Mouse (Mus musculus): ENCODE results near the gene Runx1. TPM values are rescaled to one million over a fixed set of nuclear protein-coding genes. Genes with fewer than 3 reads are reported as not detected.

Runx1 gene
- polyA plus RNA-seq, 1 experiment = 0.83 TPM

DNA sequence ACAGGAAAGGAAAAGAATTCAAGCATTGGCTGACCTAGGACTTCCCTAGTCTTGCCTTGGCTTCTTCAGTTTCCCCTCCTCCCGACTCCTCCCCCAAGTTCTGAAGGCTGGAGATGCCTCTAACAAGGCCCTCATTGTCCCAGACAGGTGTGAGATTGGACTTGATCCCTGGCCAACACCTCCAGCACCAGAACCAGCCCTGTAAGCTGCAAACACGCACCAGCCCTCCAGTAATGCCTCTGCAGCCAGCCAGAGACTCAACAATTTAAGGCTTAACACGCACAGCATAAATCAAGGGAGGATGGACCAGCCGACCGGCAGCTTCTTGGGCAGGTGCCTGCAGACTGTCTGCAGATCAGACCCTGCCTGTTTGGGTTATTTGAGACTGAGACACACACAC is 195.0 kb downstream of the Runx1 start:
- Histone ChIP-seq H3K4me3 (ENCODE audit: insufficient read depth, low read depth, low read length) (no peak overlapping the region), H3K27ac (replicated peaks; ENCODE audit: low read depth, low read length) (no peak overlapping the region), H3K4me1 (ENCODE audit: control insufficient read depth, insufficient read depth, insufficient read length, low read length) (no peaks in the 10 kb centered on the region; the same call in 1 of the 2 replicates)

DNA sequence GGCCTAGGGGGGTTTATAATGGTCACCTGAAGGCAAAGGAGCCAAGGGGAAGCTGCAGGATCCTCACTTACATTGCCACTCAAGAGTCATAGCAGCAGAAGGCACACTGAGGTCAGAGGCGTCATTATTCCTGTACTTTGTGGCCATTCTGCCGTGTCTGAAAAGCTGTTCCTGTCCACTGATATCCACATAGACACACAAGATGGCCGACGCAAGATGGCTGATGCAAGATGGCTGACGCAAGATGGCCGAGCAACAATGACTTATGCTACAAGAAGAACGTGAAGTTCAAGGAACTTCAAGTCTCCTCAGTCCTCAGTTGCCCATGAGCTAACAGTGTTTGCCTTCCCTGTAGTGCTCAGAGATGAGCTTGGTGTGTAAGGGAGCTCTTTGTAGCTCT is 196.1 kb downstream of the Runx1 start:
- Histone ChIP-seq H3K4me3 (ENCODE audit: insufficient read depth, low read depth, low read length) (no peak overlapping the region), H3K4me1 (ENCODE audit: control insufficient read depth, insufficient read depth, insufficient read length, low read length) (no peaks in the 10 kb centered on the region; the same call in 1 of the 2 replicates), H3K27ac (replicated peaks; ENCODE audit: low read depth, low read length) (no peak overlapping the region)

DNA sequence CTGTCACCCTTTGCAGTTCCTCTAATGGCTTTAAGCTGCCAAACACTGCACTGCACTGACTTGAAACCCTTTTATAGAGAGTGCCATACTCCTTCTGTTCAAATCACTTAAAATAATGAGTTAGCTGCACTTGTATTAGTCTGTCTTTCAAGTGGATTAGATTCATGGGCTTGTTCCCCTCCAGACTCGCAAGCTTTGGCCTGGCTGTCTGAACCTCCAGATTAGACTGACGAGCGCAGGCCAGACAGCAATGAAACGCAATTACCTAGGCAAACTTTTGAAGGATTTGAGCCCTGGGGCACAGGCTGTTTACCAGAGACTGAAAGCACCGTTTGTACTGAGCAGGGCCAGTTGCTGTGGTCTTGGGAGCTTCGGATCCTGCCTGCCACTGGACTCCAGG is 198.7 kb downstream of the Runx1 start:
- H3K27ac ChIP-seq (replicated peaks; ENCODE audit: low read depth, low read length) = no peak overlapping the region

DNA sequence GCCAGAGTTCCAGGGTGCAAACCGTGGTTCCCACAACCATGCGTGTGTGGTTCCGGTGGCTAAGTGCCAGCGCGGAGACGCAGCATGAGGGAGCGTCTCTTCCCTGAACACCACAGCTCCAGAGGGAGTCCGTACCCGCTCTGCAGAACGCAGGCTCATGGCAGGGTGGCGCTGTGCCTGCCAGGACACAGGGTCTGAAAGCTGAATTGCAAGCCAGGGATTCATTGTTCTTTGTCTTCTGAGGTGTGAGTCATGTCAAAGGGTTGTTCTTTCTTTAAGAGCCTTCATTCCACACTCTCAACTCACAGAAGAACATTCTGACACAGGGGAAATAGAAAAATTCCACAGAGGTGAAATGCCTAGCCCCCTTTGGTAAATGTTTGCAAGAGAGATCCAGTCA is 202.0 kb downstream of the Runx1 start:
- no peak overlapping the region for H3K4me3 ChIP-seq (ENCODE audit: insufficient read depth, low read depth, low read length)
- H3K4me1 ChIP-seq (ENCODE audit: control insufficient read depth, insufficient read depth, insufficient read length, low read length) = no peaks in the 10 kb centered on the region
- H3K27ac ChIP-seq (replicated peaks; ENCODE audit: low read depth, low read length) = no peak overlapping the region

More for the DNA sequence above, 198.7 kb downstream of the Runx1 start:
- Histone ChIP-seq H3K4me3 (ENCODE audit: insufficient read depth, low read depth, low read length) (no peak overlapping the region), H3K4me1 (ENCODE audit: control insufficient read depth, insufficient read depth, insufficient read length, low read length) (no peaks in the 10 kb centered on the region; the same call in 1 of the 2 replicates)

DNA sequence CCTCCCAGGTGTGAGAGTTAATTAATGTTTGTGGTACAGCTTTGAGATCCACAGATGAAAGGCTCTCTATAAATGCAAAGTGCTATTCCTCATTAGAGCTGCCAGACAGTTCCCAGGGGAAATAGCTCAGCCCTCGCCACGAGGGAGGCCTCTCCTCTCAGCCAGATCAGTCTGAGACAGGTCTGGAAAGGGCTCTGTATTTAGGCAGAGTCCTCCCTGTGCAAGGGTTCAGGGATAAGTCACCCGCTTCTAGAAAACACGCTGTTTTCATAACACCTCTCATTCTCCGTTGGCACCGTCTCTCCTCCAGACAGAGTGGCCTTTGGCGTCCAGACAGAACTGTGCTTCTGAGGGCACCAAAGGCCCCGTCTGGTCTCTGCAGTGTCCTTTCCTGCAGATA is 204.1 kb downstream of the Runx1 start:
- no peak overlapping the region for H3K4me3 ChIP-seq (ENCODE audit: insufficient read depth, low read depth, low read length)
- no peak overlapping the region for H3K27ac ChIP-seq (replicated peaks; ENCODE audit: low read depth, low read length)
- H3K4me1 ChIP-seq (ENCODE audit: control insufficient read depth, insufficient read depth, insufficient read length, low read length) = no peaks in the 10 kb centered on the region

DNA sequence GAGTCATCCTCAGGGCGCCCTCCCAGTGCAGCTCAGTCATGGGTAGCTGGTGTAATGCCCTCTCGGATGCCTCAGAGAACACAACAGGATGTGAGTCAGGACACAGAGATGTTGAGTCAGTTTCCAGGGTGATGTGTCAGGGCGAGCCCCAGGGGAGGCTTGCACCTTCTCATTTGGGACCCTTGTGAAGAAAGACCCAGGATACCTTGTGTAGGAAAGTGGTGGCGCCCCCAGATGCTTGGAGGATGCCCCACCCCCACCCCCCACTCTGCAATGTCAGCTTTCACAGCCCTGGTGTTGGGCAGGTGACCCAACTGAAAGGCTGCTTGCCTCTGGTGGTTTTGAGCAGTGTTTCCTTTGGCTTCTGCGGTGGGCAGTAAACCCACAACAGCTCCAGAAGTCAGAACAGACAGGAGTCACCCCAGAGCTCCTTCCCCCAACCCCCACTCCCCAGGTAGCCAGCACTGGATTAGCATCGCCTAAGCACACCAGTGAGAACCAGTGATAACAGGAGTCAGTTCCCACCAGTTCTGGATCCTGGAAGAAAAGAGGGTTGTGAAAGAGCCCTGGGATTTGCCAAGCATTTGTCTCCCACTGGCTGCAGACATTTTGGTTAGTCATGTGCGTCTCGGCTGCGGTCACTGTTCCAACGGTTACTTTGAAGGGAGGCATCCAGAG is 205.0 kb downstream of the Runx1 start:
- Histone ChIP-seq H3K4me3 (ENCODE audit: insufficient read depth, low read depth, low read length) (no peak overlapping the region), H3K4me1 (ENCODE audit: control insufficient read depth, insufficient read depth, insufficient read length, low read length) (no peaks in the 10 kb centered on the region), H3K27ac (replicated peaks; ENCODE audit: low read depth, low read length) (no peak overlapping the region)

DNA sequence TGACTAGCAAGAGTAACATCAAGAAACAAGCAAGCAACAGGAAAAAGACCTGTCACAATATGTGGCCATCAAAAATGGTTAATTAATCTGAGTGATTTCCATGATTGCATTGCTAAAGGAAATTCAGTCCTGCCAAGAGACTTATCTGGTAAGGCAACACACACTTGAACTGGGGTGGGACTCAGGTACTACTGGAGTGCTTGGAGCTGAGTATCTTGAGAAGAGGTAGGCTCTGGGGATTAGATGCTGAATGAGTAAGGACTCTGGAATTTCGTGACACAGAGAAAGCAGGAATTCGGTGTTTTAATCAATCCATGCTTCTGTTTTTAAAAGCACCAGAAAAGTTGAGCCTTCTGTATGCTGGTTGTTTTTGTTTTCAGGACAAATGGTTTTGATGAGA is 209.1 kb downstream of the Runx1 start:
- no peak overlapping the region for H3K4me3 ChIP-seq (ENCODE audit: insufficient read depth, low read depth, low read length)
- no peak overlapping the region for H3K27ac ChIP-seq (replicated peaks; ENCODE audit: low read depth, low read length)
- H3K4me1 ChIP-seq (ENCODE audit: control insufficient read depth, insufficient read depth, insufficient read length, low read length) = peaks cover 6% of the 10 kb centered on the region; the same call in 1 of the 2 replicates

DNA sequence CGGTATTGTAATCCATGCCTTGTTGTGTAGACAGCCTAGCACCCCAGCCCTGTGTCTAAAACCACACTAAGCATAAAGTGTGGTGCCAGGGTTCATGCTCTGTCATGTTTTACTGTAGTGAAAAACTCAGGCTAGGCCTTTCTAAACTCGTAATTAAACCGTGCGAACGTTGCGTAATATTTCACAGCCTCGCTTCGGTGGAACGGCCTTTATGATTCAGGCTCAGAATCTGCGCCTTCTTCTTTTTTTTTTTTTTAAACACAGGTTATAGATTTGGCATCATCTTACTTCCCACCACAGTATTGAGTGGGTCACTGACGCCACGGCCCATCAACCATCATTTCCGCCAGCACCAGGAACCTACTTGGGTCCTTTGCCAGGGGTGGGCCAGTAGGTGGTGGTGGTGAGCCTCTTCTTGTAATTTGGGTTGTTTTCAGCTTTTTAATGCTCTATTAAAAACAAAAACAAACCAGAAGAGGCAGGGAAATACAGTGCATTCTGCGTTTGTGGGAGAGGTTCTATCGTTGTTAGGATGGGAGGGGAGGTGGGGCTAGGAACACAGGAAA is 210.6 kb downstream of the Runx1 start:
- H3K4me1 ChIP-seq (ENCODE audit: control insufficient read depth, insufficient read depth, insufficient read length, low read length) = peaks cover 7% of the 10 kb centered on the region; the same call in 1 of the 2 replicates
- no peak overlapping the region for H3K4me3 ChIP-seq (ENCODE audit: insufficient read depth, low read depth, low read length)
- no peak overlapping the region for H3K27ac ChIP-seq (replicated peaks; ENCODE audit: low read depth, low read length)

DNA sequence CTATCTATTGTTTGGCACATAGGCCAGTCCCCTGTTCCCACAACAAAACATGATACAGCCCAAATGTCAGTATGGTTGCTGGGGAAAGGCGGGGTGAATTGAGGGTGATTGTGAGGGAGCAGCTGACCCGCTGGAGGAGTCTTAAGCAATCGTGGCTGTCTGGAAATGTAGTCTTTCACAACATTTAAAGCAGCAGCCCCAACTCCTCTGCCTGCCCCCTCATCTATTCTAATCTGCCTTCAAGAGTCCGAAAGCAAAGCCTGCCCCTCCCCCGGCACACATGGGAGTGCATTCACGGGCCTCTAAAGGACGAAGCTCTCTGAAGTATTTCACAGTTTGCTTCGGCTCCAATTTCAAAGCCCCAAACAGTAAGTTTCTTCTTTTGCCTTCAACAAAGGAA is 213.4 kb downstream of the Runx1 start:
- Histone ChIP-seq H3K4me1 (ENCODE audit: control insufficient read depth, insufficient read depth, insufficient read length, low read length) (peaks cover 7% of the 10 kb centered on the region; the same call in 1 of the 2 replicates), H3K4me3 (ENCODE audit: insufficient read depth, low read depth, low read length) (no peak overlapping the region), H3K27ac (replicated peaks; ENCODE audit: low read depth, low read length) (peak overlapping the region; percentile 89)

DNA sequence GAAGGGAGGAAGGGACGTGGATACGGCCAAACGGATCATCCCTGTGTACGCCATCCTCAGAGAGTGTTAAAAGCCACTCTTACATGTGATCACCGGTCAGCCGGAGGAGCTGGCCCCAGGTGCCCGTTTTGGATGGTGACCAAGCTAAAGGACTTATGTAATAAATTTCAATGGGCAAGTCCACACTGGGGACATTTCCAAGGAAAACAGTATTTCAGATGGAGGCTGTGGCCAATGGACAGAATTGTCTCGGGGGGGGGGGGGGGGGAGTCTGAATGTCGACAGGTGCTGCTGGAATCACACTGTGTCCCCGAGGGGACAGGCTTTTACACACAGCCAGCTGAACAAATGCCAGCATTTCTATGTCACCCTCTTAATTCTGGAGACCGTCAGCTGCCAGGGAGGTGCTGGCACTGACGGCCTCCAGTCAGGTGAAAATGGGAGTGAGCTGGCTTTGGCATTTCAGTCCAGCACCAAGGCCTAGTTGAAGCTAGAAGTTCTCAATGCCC is 214.3 kb downstream of the Runx1 start:
- Histone ChIP-seq H3K27ac (replicated peaks; ENCODE audit: low read depth, low read length) (peak overlapping the region; percentile 89), H3K4me3 (ENCODE audit: insufficient read depth, low read depth, low read length) (no peak overlapping the region), H3K4me1 (ENCODE audit: control insufficient read depth, insufficient read depth, insufficient read length, low read length) (peaks cover 7% of the 10 kb centered on the region; the same call in 1 of the 2 replicates)

DNA sequence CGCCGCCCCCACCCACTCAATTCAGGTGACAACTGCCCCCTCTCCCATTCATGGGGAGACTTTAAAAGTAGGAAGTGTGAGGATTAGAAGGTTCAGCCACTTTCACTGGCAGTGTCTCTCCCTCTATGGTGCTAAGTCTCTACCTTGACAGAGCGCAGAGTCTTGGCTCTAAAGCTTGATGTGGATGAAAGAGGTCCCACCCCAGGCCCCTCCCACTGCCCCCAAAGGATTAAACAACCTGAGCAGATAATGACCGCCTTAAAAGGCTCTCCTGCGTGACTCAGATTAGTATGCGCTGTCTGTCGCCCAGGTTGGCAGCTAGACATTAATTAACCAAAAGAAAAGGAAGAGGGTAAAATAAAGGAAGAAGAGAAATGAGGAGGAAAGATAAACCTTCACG is 215.5 kb downstream of the Runx1 start:
- Histone ChIP-seq H3K27ac (replicated peaks; ENCODE audit: low read depth, low read length) (no peak overlapping the region), H3K4me1 (ENCODE audit: control insufficient read depth, insufficient read depth, insufficient read length, low read length) (peaks cover 7% of the 10 kb centered on the region; the same call in 1 of the 2 replicates), H3K4me3 (ENCODE audit: insufficient read depth, low read depth, low read length) (no peak overlapping the region)

DNA sequence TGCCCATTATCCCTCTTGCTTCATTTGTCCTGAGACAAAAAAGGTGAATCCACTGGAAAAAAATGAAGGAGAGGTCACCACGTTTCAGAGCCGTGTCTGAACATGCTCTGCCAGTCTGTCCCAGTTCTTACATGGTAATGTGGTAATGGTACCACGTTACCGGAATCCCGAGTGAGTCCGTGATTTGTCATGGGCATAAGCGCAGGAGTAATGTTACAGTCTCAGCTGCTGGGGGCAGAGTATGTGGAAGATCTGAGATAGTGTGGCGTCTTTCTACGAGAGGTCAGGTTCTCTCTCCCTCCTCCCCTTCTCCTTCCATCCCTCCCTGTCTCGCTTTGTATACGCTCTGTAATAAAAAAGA is 216.3 kb downstream of the Runx1 start:
- Histone ChIP-seq H3K4me3 (ENCODE audit: insufficient read depth, low read depth, low read length) (no peak overlapping the region), H3K4me1 (ENCODE audit: control insufficient read depth, insufficient read depth, insufficient read length, low read length) (peaks cover 7% of the 10 kb centered on the region; the same call in 1 of the 2 replicates), H3K27ac (replicated peaks; ENCODE audit: low read depth, low read length) (no peak overlapping the region)

DNA sequence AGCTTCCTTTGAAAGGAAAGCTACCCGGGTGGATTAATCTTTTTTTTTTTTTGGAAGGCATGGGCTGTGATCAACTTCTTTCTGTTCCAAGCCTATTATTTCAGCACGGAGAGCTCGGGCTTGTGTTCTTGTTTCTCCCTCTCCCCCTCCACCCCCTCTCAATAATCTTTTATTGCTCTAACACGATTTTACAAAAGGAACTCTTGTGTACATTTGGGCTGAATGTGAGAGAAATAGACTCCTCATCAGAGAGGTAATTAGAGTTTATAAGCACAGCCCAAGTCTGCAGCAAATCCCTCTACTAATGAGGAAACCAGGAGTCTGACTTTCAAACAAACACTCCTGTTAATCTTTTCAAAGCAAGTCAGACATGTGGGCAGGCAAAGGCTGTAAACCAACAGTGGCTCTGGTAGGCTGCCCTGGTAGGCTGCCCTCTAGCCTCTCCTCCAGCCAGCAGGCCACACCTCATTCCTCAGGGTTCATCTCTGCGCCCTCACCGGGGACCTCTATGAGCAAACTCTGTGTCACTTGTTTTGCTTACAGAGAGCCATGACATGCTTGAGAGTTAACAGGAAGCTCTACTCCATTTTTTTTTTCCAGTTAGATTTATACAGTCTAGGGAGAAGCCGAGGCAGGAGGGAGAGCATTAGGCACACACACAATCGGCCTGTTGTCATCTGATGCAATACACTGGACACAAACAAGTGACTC is 216.8 kb downstream of the Runx1 start:
- no peak overlapping the region for H3K27ac ChIP-seq (replicated peaks; ENCODE audit: low read depth, low read length)
- no peak overlapping the region for H3K4me3 ChIP-seq (ENCODE audit: insufficient read depth, low read depth, low read length)
- peaks cover 7% of the 10 kb centered on the region; the same call in 1 of the 2 replicates for H3K4me1 ChIP-seq (ENCODE audit: control insufficient read depth, insufficient read depth, insufficient read length, low read length)

DNA sequence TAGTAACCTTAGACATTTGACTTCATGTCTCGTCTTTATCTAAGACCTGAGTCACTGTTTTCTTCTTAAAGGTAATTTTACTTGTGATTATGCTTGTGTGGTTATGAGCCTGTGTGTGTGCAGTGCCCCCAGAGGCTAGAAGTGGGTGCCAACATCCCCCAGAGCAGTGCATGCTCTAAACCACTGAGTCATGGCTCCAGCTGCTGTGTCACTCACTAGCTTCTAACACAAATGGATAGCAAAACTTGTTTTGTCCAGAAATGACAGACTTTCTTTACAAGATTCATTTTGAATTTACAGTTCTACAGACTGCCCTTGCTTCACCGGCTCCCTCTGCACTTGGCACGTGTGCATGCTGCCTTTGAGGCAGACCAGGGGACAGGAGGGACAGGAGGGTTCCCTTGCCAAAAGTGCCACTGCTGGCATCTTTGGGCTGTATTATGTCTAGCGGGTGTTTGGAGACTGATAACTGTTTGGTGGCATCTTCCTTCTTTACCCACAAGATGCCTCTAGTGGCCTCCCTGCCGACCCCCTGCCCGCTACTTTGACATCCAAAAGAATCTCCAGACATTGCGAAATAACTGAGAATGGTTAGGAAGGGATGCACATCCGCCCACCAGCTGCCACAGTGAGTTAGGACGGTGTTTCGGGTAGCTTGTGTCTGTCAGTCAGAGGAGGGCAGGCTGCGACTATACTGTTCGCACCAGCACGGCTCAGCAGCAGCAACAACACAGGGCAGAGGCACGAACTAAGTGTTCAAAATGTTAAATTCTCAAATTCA is 217.6 kb downstream of the Runx1 start:
- no peak overlapping the region for H3K4me3 ChIP-seq (ENCODE audit: insufficient read depth, low read depth, low read length)
- H3K4me1 ChIP-seq (ENCODE audit: control insufficient read depth, insufficient read depth, insufficient read length, low read length) = peaks cover 7% of the 10 kb centered on the region; the same call in 1 of the 2 replicates
- no peak overlapping the region for H3K27ac ChIP-seq (replicated peaks; ENCODE audit: low read depth, low read length)

DNA sequence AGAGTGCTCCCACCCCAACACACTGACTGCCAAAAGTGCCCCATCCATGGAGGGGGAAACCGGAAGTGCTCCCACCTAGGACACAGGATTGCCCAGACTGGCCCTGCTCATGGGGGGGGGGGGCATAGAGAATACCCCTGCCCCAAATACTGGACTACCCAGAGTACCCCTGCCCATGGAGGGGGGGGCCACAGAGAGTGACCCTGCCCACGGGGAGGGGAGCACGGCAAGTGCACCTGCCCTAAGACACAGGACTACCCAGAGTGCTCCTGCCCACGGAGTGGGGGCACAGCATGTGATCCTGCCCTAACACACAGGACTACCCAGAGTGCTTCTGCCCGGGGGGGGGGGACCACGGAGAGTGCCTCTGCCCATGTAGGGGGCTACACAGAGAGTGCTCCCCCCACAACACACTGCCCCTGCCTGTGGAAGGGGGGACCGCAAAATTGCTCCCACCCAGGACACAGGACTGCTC is 219.4 kb downstream of the Runx1 start:
- no peak overlapping the region for H3K27ac ChIP-seq (replicated peaks; ENCODE audit: low read depth, low read length)
- H3K4me1 ChIP-seq (ENCODE audit: control insufficient read depth, insufficient read depth, insufficient read length, low read length) = no peaks in the 10 kb centered on the region
- no peak overlapping the region for H3K4me3 ChIP-seq (ENCODE audit: insufficient read depth, low read depth, low read length)

All from brown adipose tissue, adult 24 weeks (tissue).